Mouse (Mus musculus) layer of hippocampus, postnatal 25 days (tissue): ENCODE data around the gene Tcf7. TPM values are rescaled to one million over a fixed set of nuclear protein-coding genes. Genes with fewer than 3 reads are reported as not detected.
"Not testable (repeated sequence)": the region's sequence is repeated elsewhere in the genome, so short reads cannot be mapped to it uniquely, and the experiment has no call there.

ENCODE experiments used
- DNase-seq, 2 experiments: peaks; one replicate each; pipeline ENCODE4 v3.0.0; 2022; ENCODE audit warnings: mixed read lengths in 2 of 2, low spot score in 1 of 2; ENCODE audit errors: extremely low spot score in 1 of 2
- total RNA-seq, 2 experiments: library from RNA; stranded (reverse); gene quantifications; 2 replicates each; pipeline ENCODE4 v1.2.3; 2021

The Tcf7 gene
- total RNA-seq, 2 experiments from 2014 or later: 3.2 to 3.4 TPM

DNA sequence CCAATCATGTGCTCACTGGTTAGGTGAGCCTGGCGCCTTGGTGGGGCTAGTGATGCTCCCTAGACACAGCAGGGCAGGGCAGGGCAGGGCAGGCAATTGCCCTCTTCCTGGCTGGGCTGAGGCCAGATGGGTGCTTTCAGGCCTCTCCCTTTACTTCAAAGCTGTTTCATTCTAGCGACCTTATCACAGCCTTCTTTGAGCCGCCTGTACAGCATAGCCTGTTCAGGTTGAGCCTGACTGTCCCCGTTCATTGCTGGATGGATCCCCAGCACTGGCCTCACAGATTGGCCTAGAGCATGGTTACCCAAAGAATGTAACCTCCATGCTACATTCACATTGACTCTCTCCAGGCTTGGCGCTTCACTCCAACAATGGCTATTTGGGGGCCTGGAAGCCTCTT is 52.1 kb downstream of the Tcf7 start:
- DNase-seq: no peak

DNA sequence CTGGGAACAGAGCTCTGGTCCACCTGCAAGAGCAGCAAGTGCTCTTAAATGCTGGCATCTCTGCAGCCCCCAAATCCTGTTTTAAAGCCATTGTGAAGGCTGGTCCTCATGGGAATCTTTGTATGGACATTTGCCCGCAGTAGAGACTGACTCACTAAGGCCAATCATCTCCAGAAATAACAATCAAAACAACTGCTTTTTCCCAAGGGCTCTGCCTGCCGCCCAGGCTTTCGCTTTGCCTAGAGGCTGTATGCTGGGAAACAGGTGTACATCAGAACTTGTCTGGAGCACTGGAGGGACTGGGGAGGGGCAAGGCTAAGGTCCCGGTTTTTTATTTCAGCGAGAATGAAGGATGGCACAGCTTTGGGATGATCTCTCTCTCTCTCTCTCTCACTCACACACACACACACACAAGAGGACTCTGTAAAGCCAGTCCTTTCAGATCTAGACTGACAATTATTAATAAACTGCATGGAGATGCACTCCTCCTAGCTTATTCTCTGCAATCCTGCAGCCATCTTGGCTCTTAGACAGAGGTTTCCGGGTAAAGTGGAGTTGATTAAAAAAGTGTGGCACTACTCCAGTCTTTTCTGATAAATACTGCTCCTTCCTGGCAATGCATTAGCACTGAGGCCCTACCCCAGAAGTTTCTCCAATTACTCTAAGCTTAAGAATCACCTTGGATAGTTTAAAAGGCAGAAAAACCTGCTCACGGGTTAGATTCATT is 53.9 kb downstream of the Tcf7 start:
- no peak for DNase-seq

DNA sequence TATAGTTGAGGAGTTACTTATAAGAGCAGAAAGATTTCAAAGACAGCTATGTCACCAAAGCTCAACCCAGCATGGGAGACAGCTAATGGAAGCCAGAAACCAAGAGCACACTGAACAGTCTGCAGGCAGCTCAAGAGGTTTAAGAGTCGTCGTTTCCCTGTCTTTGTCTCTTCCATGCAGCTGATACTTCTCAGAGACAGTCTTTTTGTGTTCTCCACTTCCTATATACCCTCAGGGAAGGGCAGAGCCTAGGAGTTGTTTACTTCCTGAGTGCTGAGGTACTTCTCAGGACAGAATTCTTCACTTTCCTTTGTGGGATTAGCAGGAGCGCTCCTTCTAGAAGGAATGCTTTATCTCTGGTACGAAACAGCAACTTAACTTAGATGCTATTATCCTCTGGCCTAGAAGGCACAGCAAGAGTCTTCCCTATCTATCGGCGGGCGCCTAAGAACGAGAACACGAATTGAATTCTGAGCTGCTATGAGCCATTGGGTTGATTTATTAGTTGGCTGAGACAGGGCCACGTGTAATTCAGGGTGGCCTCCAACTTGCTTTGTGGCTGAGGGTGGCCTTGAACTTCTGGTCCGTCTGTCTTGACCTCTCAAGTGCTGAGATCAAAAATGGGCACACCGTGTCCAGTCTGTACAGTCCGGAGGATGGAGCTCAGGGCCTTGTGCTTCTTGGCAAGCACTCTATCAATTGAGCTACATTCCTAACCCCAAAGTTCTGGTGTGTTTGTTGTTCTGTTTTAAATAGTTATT is 55.2 kb downstream of the Tcf7 start:
- no peak for DNase-seq

DNA sequence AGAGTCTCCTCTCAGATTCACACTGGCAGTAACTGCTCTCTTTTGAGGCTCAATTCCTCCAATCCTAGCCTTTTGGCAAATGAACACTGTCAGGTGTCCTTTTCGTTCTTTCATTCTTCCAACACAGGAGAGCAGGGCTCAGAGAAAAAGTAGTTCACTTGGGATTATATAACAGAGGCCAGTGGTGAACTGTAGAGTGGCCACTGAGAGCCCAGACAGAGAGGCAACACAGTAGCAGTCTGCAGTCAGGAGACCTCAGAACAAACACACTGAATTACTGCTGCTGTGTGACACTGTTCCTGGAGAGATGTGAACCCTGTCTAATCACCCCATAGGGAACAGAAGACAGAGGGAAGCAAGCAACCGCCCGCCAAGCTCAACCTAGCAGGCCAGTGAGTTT is 55.8 kb downstream of the Tcf7 start:
- no peak for DNase-seq

DNA sequence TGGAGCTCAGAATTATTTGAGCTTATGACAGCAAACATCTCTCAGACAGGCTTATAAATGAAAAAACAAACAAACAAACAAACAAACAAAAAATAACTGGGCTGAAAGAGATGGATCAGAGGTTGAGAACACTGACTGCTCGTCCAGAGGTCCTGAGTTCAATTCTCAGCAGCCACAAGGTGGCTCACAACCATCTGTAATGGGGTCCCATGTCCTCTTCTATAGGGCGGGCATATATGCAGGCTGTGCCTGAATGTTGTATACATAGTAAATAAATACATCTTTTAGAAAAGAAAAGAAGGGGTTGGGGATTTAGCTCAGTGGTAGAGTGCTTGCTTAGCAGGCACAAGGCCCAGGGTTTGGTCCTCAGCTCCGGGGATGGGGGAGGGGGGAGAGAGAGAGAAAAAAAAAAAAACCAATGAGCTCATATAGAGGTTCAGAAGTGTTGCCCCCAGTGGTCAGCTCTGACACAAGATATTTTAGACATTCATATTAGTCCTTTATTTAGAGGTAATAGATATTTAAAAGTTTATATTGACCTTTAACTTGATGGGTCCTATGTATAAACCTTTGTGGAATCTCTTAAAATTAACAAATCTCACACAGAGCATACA is 56.7 kb downstream of the Tcf7 start:
- DNase-seq: no peak

DNA sequence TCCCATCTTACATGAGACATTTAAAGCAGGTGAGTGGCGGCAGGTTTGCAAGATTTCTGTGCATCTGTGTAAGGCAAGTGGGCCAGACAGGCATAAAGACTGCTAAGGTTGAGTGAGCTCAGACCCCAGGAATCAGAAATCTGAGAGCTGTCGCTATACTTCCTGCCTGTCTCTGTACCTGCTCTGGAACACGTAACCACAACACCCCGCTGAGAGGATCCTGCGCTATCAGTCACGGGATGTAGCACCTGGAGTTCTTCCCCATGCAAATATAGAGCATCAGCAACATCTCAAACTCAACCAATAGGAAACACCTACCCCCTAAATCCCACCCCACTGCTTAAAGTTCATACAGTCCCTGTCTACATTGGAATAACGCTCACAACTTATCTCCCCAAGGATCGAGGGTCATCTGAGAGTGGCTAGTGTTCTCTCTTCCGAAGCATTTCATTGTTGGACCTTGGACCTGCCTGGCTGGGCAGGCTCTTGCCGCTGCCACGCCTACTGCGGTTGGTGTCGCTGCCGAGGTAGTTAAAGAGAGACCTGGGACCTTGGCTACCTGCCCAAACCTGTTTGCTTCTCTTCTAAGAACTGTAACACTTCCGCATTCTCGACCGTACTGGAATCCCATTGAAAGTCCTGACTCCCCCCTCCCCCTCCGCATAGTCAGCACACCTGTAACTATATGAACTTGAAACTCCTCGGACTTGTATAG is 58.7 kb downstream of the Tcf7 start:
- no peak for DNase-seq

DNA sequence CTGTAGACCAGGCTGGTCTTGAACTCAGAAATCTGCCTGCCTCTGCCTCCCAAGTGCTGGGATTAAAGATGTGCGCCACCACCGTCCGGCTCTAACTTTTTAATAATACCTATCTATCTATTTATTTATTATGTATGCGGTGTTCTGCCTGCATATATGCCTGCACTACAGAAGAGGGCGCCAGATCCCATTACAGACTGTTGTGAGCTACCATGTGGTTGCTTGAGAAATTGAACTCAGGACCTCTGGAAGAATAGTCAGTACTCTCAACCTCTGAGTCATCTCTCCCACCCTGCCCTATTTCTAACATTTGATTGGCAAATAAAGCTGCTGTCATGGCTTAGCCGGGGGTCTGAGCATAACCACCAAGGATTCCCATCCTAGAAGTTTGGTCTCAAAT is 59.9 kb downstream of the Tcf7 start:
- no peak for DNase-seq

DNA sequence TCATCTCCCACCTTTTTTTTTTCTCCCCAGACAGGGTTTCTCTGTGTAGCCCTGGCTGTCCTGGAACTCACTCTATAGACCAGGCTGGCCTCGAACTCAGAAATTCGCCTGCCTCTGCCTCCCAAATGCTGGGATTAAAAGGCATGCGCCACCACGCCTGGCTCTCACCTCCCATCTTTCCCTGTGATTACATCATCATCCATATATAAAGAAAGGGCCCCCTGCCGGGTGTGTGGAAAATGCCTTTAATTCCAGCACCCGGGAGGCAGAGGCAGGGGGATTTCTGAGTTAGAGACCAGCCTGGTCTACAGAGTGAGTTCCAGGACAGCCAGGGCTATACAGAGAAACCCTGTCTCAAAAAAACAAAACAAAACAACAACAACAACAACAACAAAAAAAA is 60.9 kb downstream of the Tcf7 start:
- DNase-seq: not testable (repeated sequence)

DNA sequence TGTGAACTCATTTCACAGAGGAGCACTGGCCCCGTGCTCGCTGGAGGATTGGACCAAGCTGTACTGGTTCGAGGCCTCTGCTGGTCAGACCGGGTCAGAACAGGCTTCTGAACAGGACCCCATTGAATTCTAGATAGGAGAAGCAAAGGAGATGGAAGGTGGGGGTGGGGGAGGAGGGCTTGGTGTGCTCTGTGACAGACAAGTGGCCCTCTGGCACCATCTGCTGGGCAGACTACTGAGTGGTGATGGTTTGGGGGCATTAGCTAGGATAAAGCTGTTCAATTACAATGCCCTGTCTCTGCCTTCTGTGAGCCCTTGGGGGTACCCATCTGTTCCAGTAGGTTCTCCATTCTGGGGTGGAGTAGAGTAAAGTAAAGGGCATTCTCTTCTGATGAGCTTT is 62.5 kb downstream of the Tcf7 start:
- DNase-seq: peak; percentile 56 to 87

DNA sequence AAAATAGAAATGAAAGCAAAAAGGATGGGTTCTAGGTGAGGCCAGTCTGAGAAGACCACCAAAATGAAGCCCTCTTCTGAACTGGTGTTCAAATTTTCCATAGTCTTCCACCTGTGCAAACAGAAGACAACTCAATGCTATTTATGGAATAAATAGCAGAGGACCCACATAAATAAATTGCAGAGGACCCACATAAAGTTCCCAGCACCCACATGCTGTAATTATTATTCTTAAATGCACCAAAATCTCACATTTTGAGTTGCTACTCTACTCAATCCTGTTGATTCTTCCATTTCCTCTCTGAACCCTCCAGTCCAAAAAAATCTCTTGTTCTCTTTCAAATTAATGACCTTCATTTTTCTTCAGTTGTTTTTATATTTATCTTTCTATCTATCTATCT is 68.9 kb downstream of the Tcf7 start, which contains the start of gene Olfr1371:
Olfr1371 (minus strand) TSS at position 101 of the 400 bp plus-strand sequence.
- no peak for DNase-seq

Other genes starting within 250 kb of the Tcf7 start
- 100 to 1,000 TPM; 115 to 119 TPM for gene Ppp2ca, start 184.3 kb downstream of the Tcf7 start, total RNA-seq
- gene Olfr1373, start 137.5 kb downstream of the Tcf7 start, total RNA-seq: not detected
- not detected for gene Olfr1371, start 69.0 kb downstream of the Tcf7 start, total RNA-seq
- gene Skp1a, start 51.0 kb downstream of the Tcf7 start, total RNA-seq: 100 to 1,000 TPM; 448 to 507 TPM
- 100 to 1,000 TPM; 529 to 579 TPM for gene Vdac1, start 77.8 kb upstream of the Tcf7 start, total RNA-seq
- gene 9530068E07Rik, start 113.4 kb upstream of the Tcf7 start, total RNA-seq: 10 to 100 TPM; 71.3 to 78.1 TPM